Mouse (Mus musculus): ENCODE data around the gene Kcnrg.
A peak's percentile ranks its signal among the peaks of the same experiment; 100 is the strongest.

Kcnrg gene

GRCm38 (mm10) chr14:61645547-61645946 is 38.3 kb downstream of the Kcnrg start:
- no peak for DNase-seq (ENCODE audit: low read depth, low spot score)

DNA sequence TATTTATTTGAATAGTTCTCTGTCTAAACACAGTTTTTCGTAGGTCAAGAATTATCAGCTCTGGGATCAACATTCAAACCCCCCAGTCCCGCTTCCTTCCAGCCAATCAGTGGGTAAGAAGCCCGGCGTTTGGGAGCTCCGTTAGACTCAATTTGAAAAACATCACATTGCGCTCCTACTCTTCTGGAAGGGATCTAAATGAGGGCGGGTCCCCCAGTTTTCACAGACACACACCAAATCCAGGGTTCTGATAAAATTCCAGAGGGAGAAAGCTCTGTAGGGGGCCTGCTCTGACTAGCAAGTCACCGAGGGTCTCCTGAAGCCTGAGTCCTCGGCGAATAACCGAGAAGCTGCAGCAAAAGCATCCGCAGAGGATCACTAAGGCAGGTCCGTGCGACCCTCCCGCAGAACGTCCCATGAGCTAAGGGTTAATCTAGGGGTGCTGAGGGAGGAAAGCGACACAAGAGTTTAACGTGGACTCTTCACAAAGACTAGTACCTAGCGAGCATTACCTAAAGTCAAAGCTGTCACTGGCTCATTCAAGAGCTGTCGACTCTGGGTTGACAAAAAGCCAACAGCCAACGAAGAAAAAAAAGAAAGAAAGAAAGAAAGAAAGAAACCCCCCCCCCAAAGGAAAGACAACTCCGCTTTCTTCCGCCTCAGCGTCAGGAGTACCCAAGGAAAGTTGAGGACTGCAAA is 40.1 kb downstream of the Kcnrg start:
- DNase-seq (ENCODE audit: low read depth, low spot score) = peak; percentile 72

DNA sequence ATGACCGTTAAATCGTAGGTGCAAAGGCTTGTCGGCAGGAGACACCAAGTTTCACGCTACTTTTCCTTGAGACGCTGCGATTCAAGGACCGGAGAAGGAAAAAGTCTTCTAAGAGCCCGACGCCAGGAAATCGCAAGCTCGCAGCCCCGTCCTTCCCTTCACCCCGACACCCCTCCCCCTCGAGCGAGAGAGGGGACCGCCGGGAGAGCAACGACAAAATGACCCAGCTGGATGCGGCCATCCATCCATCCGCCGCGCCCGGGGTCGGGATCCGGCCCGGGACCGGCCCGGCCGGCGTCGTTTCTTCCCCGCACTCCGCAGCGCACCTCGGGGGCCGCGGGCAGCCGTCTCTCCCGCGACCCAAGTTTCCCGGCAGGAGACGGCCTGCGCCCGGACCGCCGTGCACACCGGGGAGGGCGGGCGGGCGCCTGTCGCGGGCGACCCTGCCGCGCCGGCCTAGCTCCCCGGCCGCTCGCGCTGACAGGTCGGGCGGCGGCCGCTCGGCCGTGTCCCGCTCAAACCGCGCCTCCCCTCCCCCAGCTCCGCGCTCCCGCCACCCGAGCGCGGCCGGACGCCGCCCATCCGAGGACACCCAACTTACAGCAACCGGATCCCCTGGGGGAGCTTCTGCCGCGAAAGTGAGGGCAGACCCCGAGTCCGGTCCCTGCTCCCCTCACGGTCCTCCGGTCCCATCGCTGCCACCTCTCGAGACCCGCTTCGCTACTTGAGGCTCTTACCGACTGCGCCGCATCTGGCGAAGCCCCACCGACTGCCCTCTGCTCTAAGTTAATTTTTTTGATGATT is 40.8 kb downstream of the Kcnrg start:
- peak; percentile 55 for DNase-seq (ENCODE audit: low read depth, low spot score)

- peak; percentile 93 for DNase-seq (ENCODE audit: low read depth, low spot score)
These were observed 41.6 kb downstream of the Kcnrg start for GRCm38 (mm10) chr14:61648685-61649504.

DNA sequence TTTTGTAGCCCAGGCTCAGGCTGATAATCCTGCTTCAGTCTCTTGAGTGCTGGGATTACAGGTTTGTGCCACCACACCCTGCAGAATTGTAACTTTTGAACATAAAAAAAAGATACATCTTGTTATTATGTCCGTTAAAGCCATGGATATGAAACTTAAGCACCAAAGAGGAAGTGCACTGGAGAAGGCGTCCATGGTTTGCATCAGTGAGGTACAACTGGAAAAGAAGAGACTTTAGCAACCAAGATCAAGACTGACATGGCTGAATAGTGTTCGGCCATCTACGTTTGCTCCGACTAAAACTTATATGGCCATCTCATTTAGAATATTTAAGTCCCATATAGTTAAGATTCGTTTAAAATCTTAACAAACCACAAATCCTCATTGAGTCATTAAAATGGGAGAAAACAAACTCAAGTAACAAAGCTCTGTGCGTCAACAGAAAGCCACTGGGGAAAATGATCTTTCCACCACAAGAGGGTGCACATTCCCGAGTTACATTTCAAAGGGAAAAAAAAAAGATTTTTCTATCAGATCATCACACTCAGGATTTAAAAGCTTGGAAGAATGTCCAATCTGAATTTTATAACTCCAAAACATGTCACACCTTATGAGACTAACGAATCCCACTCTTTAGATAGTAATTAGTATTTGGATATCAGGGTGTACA is 43.2 kb downstream of the Kcnrg start:
- DNase-seq (ENCODE audit: low read depth, low spot score) = peak; percentile 54

GRCm38 (mm10) chr14:61656469-61656868 is 49.2 kb downstream of the Kcnrg start:
- DNase-seq (ENCODE audit: low read depth, low spot score) = peak; percentile 70

DNA sequence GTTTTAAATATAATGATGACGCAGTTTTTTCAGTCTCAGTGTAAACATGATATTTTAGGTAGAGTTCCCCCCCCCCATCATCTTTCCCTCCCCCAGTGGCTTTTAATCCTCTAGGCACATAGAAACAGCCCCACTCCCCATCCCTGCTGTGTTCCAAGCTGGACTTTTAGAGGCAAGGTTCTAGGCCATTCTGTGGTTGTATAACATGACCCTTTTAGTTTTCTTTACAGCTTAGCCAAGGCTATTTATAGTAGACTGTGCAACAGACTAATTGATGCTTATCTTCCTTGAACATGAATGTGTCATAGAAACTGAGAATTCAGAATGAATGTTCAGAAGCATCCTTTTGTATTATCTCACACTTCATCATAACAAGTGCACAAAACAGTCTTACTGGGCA is 54.2 kb downstream of the Kcnrg start:
- no peak for DNase-seq (ENCODE audit: low read depth, low spot score)

DNA sequence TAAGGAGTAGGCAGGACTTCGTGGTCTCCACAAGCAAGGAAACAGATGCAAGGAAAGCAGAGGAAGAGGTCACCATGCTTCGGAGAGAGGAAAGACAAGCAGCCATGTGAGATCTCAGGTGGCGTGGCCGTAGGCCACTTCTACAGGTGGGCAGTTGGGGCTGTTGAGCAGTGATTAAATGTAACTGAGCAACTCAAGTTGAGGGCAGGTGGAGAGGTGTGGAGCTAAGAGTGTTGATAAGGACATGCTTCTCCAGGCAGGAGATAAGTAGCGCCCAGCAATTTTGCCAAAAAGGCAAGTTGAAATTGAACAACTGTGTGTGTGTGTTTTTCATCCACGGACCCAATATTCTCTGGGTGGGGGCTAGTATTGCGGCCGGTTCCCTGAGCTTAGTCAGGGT is 55.0 kb downstream of the Kcnrg start:
- no peak for DNase-seq (ENCODE audit: low read depth, low spot score)

All from c-Kit-negative CD71-positive TER-119-positive erythroid progenitor cells, embryonic 14.5 days (primary cell).